Mouse (Mus musculus): ENCODE results near the gene Hmg20b. TPM values are rescaled to one million over a fixed set of nuclear protein-coding genes. Genes with fewer than 3 reads are reported as not detected.

The Hmg20b gene
- polyA plus RNA-seq, 1 experiment from 2014 or later: 101 TPM

DNA sequence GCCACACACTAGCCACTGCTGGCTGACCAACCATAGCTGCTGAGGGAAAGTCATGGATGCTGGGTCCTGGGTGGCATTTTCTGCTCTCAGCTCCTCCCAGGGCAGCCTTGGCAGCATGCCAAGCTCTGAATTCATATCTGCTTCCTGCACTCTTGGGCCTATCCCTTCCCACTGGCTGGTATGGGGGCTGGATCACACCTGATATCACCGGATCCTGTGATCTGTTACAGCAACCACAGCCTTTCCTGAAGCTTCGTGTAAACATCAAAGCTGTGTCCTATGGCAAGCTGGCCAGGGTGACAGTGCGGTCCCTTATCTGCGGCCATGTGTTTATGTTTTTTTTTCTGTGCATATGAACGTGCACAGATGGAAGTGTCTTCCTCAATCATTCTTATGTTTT lies 31.8 kb upstream of the Hmg20b start:
- no peak overlapping the region for H3K4me2 ChIP-seq (replicated peaks; ENCODE audit: low read depth, low read length)
- H3K27ac ChIP-seq (ENCODE audit: low read length): 0 out of 2 replicates have a peak overlapping the region, but pooled peaks have one; percentile 14

DNA sequence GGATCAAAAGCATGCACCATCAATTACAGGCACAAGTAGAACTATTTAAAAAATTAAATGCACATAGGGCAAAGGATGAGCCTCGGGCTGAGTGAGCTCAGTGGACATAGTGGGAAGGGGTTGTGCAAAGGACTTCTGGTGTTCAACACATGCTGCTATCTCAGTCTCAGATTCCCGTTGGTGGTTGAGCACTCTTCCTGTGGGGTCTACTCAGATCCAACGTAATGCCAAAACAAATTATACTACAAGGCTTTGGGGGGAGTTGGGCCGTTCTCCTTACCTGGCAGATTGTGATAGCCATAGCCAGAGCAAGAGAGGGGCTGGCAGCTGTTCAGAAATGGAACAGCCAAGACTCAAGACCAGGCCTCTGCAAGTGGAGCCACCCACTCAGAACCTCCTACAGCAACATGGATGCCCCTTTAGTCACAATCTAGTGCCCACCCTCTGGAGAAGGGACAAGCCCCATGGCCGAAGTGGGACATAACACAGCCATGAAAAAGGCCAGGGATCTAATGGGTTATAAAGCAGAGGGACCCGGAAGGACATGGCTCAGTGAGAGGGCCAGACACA lies 29.6 kb upstream of the Hmg20b start:
- 86% methylated on average over 6 of the region's 6 CpGs for WGBS
- H3K4me2 ChIP-seq (replicated peaks; ENCODE audit: low read depth, low read length): no peak overlapping the region

More for the DNA sequence above, 31.8 kb upstream of the Hmg20b start:
- H3K9me3 ChIP-seq (ENCODE audit: low read length): no peaks in the 10 kb centered on the region
- H3K4me1 ChIP-seq (ENCODE audit: insufficient read depth, low read depth, low read length): peaks cover 15% of the 10 kb centered on the region; the same call in 1 of the 2 replicates
- DNase-seq (ENCODE audit: low spot score) (peak; percentile 63), ATAC-seq (peak; percentile 2)
- TF ChIP-seq EP300 (IDR thresholded peaks at IDR 0.05): peak; percentile 95
- TF ChIP-seq CTCF (IDR thresholded peaks at IDR 0.05): no peak
- no peak overlapping the region for H3K4me3 ChIP-seq (ENCODE audit: low read depth, low read length)
- H3K36me3 ChIP-seq (ENCODE audit: insufficient read depth, low read length): no peaks in the 10 kb centered on the region; the same call in none of the 2 replicates
- H3K27me3 ChIP-seq (replicated peaks; ENCODE audit: insufficient read depth, low read length): no peaks in the 10 kb centered on the region
- H3K9ac ChIP-seq (replicated peaks; ENCODE audit: low read depth): no peak overlapping the region
- WGBS: 32% methylated on average over 5 of the region's 5 CpGs

DNA sequence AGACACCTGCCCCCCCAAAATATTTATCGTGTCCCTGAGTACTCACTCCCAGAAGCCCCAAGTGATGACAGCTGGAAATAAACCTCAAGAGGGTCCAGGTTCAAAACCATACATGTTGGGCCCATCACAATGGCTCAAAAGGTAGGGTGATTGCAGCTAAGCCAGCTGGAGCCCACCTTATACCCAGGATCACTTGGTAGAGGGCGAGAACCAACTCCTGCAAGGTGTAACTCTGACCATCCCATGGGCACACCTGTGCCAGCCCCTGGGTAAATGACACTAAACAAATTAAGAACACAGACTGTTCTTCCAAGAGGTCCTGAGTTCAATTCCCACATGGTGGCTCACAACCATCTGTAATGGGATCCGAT lies 28.9 kb upstream of the Hmg20b start:
- Histone ChIP-seq H3K27ac (ENCODE audit: low read length) (no peak overlapping the region), H3K9me3 (ENCODE audit: low read length) (no peaks in the 10 kb centered on the region), H3K4me2 (replicated peaks; ENCODE audit: low read depth, low read length) (peak overlapping the region; percentile 58), H3K9ac (replicated peaks; ENCODE audit: low read depth) (no peak overlapping the region), H3K4me1 (ENCODE audit: insufficient read depth, low read depth, low read length) (peaks cover 15% of the 10 kb centered on the region; the same call in 1 of the 2 replicates), H3K4me3 (ENCODE audit: low read depth, low read length) (peak overlapping the region; percentile 46; the same call in 1 of the 2 replicates), H3K27me3 (replicated peaks; ENCODE audit: insufficient read depth, low read length) (no peaks in the 10 kb centered on the region), H3K36me3 (ENCODE audit: insufficient read depth, low read length) (no peaks in the 10 kb centered on the region)
- DNase-seq (ENCODE audit: low spot score) (no peak), ATAC-seq (no peak)
- 62% methylated on average over 3 of the region's 3 CpGs for WGBS
- TF ChIP-seq EP300 (IDR thresholded peaks at IDR 0.05): no peak
- peak; percentile 13; the same call in 1 of the 2 replicates for TF ChIP-seq CTCF (IDR thresholded peaks at IDR 0.05)

More for the DNA sequence above, 29.6 kb upstream of the Hmg20b start:
- no peak for TF ChIP-seq EP300 (IDR thresholded peaks at IDR 0.05)
- TF ChIP-seq CTCF (IDR thresholded peaks at IDR 0.05): no peak
- H3K36me3 ChIP-seq (ENCODE audit: insufficient read depth, low read length): no peaks in the 10 kb centered on the region
- H3K9ac ChIP-seq (replicated peaks; ENCODE audit: low read depth): no peak overlapping the region
- no peaks in the 10 kb centered on the region for H3K9me3 ChIP-seq (ENCODE audit: low read length)
- H3K4me3 ChIP-seq (ENCODE audit: low read depth, low read length): no peak overlapping the region
- DNase-seq (ENCODE audit: low spot score): no peak
- H3K27me3 ChIP-seq (replicated peaks; ENCODE audit: insufficient read depth, low read length): no peaks in the 10 kb centered on the region
- H3K27ac ChIP-seq (ENCODE audit: low read length): no peak overlapping the region
- H3K4me1 ChIP-seq (ENCODE audit: insufficient read depth, low read depth, low read length): peaks cover 17% of the 10 kb centered on the region; the same call in 1 of the 2 replicates
- no peak for ATAC-seq

DNA sequence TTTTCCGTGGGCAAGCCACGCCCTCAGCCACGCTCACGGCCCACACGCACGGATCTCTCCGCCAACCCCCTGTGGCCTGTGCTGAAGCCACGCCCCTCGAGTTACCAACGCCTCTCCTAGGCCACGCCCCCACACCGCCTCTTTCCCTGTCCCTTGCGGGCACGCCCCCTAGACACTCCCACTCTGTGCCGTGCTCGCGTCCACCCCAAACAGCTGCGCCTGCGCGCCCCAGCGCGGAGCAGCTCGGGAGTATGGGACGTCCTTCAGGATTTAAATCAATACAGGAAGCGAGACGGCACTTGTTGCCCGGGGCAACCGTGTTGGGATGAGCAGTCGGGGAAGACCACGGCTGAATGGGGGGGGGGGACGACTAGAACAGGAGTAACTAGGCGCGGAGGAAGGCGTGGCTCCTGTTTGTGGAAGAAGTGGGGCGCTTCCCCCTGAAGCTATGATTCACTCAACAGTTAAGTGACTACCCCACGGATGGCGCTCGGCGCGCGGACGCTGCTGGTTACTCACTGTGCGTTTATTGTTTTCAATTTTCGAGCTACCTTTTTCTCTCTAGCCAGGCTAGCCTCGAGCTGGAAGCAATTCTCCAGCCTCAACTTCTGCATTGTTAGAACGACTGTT lies 28.4 kb upstream of the Hmg20b start:
- ATAC-seq: peak; percentile 96
- WGBS: 3% methylated on average over 45 of the region's 46 CpGs

DNA sequence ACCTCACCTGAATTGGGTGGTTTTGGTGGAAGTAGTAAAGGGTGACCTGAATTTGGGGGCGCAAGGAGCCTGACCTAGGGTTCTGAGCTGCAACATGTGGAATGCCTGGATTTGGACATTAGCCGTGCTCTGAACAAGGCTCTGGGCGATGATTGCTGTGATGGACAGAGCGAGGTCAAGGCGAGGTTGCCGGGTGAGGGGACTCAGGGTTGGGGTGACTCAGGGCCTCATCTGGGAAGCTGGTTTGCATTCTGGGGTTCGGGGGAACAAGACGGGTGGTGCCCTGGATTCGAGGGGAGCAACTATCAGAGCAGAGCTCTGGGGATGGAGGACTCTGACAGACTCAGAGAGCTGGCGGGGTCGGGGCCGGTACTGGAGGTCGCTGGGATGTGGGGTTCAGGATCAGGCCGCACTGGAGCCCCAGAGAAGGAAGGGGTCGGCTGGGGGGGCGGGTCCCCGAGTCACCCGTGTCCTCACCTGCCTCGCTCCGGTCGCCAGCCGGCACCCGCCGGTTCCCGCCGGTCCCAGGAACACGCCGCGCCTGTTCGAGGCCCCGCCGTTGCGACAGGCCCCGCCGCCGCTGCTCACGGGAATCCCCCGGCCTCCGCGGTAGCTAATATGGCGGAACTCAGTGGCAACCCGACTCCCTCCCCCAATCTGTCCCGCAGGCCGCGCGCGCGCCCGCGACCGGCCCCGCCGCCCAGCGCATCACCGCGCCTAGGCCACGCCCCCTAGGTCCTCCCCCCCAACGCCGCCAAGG lies 27.7 kb upstream of the Hmg20b start, which contains the start of gene Fzr1:
Gene Fzr1, minus strand, starts transcription at position 724 of the 760 bp plus-strand sequence.
- 5% methylated on average over 36 of the region's 59 CpGs for WGBS
- ATAC-seq: no peak; the same call in 1 of the 2 replicates
- Histone ChIP-seq H3K36me3 (ENCODE audit: insufficient read depth, low read length) (no peaks in the 10 kb centered on the region), H3K27me3 (replicated peaks; ENCODE audit: insufficient read depth, low read length) (no peaks in the 10 kb centered on the region), H3K27ac (ENCODE audit: low read length) (peak within 1 kb of the TSS; percentile 43), H3K4me1 (ENCODE audit: insufficient read depth, low read depth, low read length) (peaks cover 15% of the 10 kb centered on the region; the same call in 1 of the 2 replicates), H3K4me3 (ENCODE audit: low read depth, low read length) (peak within 1 kb of the TSS; percentile 82), H3K4me2 (replicated peaks; ENCODE audit: low read depth, low read length) (peak within 1 kb of the TSS; percentile 83), H3K9ac (replicated peaks; ENCODE audit: low read depth) (peak within 1 kb of the TSS; percentile 88), H3K9me3 (ENCODE audit: low read length) (no peaks in the 10 kb centered on the region)
- TF ChIP-seq EP300 (IDR thresholded peaks at IDR 0.05): no peak
- TF ChIP-seq CTCF (IDR thresholded peaks at IDR 0.05): no peak
- peak; percentile 32 for DNase-seq (ENCODE audit: low spot score)

More for the DNA sequence above, 28.4 kb upstream of the Hmg20b start:
- Histone ChIP-seq H3K9me3 (ENCODE audit: low read length) (no peaks in the 10 kb centered on the region), H3K4me3 (ENCODE audit: low read depth, low read length) (peak overlapping the region; percentile 82), H3K27me3 (replicated peaks; ENCODE audit: insufficient read depth, low read length) (no peaks in the 10 kb centered on the region), H3K4me2 (replicated peaks; ENCODE audit: low read depth, low read length) (peak overlapping the region; percentile 58), H3K9ac (replicated peaks; ENCODE audit: low read depth) (no peak overlapping the region), H3K36me3 (ENCODE audit: insufficient read depth, low read length) (no peaks in the 10 kb centered on the region), H3K4me1 (ENCODE audit: insufficient read depth, low read depth, low read length) (peaks cover 15% of the 10 kb centered on the region; the same call in 1 of the 2 replicates), H3K27ac (ENCODE audit: low read length) (no peak overlapping the region)
- peak; percentile 100 for DNase-seq (ENCODE audit: low spot score)
- TF ChIP-seq CTCF (IDR thresholded peaks at IDR 0.05): 0 out of 2 replicates have a peak, but pooled peaks have one; percentile 25
- TF ChIP-seq EP300 (IDR thresholded peaks at IDR 0.05): no peak

DNA sequence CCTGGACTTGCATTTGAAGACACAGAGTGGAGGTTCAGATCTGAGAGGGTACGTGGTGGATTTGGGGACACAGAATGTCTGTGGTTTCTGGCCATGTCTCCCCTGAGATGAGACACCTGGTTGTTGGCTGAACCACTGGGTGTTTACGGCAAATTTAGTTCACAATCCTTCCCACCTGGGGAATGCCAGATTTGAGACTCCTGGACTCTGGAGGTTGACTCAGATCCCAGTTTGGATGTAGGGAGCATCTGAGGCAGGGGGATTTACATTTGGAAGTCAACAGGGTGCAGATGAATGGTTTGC lies 27.0 kb upstream of the Hmg20b start:
- Histone ChIP-seq H3K4me2 (replicated peaks; ENCODE audit: low read depth, low read length) (peak overlapping the region; percentile 83), H3K36me3 (ENCODE audit: insufficient read depth, low read length) (no peaks in the 10 kb centered on the region), H3K27ac (ENCODE audit: low read length) (peak overlapping the region; percentile 43; the same call in 1 of the 2 replicates), H3K9ac (replicated peaks; ENCODE audit: low read depth) (peak overlapping the region; percentile 88), H3K27me3 (replicated peaks; ENCODE audit: insufficient read depth, low read length) (no peaks in the 10 kb centered on the region), H3K4me1 (ENCODE audit: insufficient read depth, low read depth, low read length) (peaks cover 15% of the 10 kb centered on the region; the same call in 1 of the 2 replicates), H3K9me3 (ENCODE audit: low read length) (no peaks in the 10 kb centered on the region), H3K4me3 (ENCODE audit: low read depth, low read length) (peak overlapping the region; percentile 82; the same call in 1 of the 2 replicates)
- DNase-seq (ENCODE audit: low spot score) (no peak), ATAC-seq (no peak)
- WGBS: 26% methylated on average over 2 of the region's 2 CpGs
- TF ChIP-seq CTCF (IDR thresholded peaks at IDR 0.05) (no peak), EP300 (IDR thresholded peaks at IDR 0.05) (no peak)

All from lung, postnatal 0 days (tissue).